Mouse (Mus musculus) CD8-positive naive resting alpha-beta T cell, adult 2 months (primary cell): Measurements from ENCODE around the gene Slc35c2.

Source experiments
- DNase-seq, 2 experiments: peaks; one replicate each; pipeline ENCODE4 v3.0.0; 2022; ENCODE audit warnings: low read depth in 2 of 2, low spot score in 2 of 2

Slc35c2 gene

DNA sequence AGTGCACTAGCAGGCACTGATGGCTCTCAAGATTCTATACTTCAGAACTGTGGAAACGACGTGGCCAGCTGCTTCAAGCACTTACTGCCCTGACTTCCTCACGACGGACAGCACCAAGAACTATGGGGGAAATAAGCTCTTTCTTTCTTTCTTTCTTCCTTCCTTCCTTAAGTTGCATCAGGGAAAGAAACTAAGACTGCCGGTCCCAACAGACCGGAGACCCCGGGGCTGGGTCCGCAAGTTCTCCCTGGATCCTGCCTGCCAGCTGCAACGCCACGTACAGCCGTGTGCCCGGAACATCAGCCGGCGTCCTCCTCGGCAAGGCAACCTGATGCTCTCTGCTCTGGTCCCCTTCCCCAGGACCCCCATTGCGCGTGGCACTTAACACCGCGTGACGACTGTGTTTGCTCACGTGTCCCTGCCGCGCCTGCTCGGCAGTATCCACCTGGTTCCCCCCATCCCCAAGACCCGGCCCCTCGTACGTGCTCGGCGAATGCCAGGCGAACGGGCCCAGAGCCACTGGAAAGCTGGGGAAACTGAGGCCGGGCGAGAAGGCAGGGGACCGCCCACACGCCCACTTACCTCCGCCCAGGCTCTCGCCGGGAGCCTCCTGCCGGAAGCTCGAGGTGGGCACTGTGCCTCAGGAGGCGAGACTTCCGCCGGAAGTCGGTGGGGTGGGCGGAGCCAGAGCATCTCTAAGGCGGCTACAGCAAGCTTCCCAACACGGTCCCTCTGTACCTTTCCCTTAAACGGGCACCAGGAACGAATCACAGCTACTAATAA is at the start of gene Slc35c2:
TSS of gene Slc35c2 (minus strand) at position 668 of the 783 bp plus-strand sequence.
- DNase-seq: peak; percentile 71 to 85

DNA sequence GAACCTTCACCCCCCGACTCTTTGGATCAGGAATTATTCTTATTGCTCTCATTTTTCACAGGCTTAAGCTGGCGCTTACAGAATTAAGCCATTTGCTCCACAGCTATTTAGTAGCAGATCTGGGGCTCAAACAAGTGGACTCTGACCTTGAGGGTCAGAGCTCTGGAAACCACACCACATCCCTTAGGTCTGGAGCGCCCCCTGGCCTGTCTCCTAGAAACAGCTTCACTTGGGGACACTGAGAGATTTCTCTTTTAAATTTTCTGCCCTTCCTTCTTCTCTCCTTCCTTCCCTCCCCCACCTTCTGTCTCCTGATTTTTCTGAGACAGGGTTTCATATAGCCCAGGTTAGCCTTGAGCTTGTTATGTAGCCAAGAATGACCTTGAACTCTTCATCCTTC is 49.5 kb upstream of the Slc35c2 start:
- DNase-seq: no peak

- no peak for DNase-seq
These were observed 45.0 kb upstream of the Slc35c2 start for GRCm38 (mm10) chr2:165332610-165333210.

GRCm38 (mm10) chr2:165329703-165330102 is 42.0 kb upstream of the Slc35c2 start:
- no peak for DNase-seq

DNA sequence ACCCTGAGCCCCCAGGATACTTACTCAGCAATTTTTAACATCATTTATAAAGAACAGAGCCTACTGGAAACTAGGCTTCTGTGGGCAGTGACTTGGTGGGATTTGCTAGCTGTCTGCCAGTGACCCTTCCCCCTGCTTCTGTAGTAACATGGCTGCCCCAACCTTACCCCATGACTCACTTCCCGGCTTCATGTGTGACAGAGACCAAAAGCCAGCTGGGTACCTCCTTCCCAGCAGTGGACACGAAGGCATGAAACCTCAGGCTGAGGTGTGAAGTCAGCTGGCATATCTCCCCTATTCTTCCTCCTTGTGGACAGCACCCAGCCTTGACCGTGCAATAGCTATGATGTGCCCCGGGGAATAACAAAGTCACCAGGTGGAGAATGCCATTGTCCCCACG is 41.1 kb upstream of the Slc35c2 start:
- no peak for DNase-seq

- no peak for DNase-seq
These were observed 39.7 kb upstream of the Slc35c2 start for GRCm38 (mm10) chr2:165327386-165327785.

DNA sequence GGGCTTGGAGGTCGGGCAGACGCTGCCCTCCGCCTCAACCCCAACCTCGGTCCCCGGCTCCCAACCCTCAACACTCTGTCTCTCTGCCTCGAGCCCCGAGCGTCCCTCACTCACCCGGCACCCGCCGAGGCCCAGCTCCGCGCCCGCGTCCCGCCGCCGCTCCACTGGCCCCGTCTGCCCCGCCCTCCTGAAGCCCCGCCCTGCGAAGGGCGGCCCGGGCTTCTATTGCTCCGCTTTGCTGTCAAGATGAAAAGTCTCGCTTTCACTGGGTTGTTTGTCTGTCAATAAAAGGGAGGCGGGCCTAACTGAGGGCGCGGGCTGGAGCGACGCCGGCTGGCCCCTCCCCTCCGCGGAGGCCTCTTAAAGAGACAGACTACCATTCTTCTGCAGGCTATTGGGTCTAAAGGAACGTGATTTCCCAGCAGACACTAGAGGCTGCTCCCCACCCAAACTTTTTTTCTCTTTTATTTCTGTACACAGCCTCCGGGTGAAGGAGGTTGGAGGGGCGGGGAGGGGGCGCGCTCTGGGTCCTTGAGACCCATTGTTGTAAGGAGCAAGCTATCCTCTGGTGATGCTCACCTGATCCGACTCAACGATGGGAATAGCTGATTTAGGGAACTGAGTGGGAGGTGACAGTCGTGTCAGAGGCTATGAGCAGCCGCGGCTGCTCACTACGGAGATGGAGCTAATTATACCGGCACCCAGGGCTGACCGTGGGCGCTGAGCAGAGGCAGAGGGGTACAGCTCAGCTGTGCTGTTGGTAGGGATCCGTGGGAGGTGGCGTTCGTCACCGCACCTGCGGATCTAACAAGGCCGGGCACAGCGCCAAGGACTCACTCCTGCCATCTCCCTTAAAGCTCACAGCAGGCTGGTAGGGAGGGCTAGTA is 38.9 kb upstream of the Slc35c2 start, which contains the start of gene Elmo2:
TSS of gene Elmo2 (minus strand) at position 176 of the 887 bp plus-strand sequence.
- DNase-seq: peak; percentile 98

DNA sequence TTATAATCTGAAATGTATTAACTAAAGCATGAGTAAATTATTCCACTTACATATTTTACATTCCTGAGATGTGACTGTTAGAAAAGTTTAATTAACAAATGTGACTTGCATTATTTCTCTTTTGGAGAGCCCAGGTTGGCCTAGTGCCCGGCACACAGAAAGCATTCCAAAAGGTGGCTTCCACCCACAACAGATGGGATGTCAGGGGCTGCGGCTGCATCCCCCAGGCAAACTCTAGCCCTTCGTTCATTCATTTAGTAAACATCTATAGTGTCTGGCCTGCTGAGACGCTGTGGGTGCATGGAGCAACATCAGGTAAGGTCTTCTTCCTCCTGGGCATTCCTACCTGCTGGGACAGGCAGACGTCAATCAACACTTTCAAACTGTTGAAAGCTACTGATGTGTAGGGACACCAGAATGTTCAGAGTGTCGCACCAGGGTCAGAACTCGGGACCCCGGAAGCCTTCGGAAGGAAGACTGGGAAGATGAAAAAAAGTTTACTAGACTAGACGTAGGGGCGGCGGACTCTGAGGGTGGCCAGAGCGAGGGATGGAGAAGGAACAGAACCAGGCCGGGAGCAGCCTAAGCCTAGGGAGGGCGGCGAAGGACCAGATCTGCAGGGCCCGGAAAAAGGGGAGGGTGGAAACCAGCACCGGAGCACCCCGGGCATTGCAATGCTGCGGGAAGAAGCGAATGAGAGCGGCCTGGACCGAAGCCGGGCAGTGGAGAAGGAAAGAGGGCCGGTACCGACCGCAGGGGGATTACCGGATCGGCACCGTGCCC is 38.0 kb upstream of the Slc35c2 start:
- no peak for DNase-seq

- no peak for DNase-seq
These were observed 36.3 kb upstream of the Slc35c2 start for GRCm38 (mm10) chr2:165323928-165324327.

DNA sequence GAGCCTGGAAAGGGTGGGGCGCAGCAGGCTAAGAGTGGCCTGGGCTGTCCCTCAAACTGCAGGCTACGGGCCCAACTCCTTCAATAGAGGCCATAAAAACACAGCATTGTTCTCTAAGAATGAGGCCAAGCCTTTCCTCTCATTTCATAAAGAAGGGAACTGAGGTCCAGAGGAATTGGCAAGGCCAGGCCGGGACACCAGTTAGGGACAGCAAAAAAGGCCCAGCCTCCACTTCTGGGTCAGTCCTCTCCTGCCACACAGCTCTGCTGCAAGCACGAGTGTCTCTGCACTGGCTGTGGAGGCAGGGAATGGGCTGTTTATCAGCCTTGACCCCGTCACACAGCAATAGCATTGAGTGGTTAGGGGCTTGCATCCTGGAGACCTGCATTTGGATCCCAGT is 35.8 kb upstream of the Slc35c2 start:
- no peak for DNase-seq

DNA sequence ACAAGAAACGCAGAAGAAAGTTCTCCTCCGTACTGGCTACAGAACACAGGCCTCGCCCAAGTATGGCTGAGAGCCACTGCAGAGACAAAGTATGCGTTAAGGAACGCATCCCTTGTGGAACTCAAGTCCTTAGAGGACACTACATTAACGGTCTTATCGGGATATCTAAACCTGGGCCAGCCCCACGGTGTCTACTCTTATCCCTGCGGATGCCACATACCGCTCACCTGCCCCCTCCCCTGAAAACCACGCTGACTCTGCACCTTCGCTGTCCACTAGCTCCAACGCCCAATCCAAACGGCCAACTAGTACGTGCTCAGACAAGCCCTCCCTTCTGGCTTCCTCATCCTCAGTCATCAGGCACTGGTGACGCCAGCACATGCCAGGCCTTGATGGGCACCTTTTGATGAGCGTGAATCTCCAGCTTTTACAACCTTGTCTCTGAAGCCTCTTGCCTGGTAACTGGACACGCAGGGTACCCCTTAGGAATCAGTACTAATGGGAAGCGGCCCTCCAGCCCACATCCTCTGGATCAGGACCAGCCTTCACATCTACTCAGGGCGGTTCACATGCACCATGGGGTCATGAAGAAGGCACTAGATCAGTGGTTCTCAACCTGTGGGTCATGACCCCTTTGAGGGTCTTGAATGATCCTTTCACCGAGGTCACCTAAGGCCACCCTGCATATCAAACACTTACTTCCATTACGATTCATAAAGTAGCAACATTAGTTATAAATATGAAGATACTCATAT is 34.5 kb upstream of the Slc35c2 start:
- no peak for DNase-seq

DNA sequence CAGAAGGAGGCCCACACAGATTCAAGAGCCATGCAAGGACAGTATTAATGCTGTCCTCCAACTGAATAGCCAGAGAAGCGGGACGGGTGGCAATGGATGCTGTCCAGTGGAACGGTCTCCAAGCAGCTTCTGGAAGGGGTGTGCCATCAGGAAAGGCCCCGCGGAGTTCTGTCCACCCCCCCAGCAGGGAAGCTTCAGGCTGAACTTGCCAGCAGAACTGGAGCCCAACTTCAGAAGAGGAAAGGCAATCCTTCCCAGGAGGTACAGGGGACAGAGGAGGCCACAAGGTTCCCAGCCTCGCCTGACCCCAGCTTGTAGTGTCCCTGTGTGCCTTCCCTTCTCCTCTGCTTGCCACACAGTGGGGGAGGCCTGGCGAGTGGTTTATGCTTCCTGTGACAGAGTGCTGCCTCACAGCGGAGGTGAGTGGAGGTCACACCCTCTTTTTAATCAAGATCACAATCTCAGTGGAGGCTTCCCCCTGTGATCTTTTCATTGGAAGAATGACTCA is 33.8 kb upstream of the Slc35c2 start:
- no peak for DNase-seq

DNA sequence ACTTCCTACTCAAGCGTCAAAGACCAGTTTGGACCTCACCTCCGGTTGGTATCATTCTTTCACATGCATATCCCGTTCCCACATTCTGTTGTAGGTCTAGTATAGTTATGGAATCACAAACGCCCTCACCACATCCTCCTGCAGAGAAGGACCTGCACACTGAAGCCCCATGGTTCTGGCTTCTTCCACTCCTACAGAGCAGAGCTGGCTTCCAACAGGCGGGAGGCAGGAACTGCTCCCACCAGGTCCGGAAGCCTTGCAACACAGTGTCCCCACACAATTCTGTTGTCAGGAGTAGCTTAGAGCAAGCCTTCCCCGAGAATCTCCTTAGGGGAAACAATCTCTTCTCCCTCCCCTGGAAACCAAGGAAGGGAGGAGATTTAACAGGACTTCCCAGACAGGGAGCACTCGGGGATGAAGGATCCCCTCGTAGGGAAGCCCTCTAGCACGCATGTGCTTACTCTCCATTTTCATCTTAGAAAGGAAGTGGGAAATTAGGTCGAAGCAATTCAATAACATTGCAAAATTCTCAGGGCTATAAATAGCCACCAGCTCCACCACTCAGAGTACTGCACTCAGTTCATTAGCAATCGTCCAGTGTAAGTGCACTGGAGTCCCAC is 33.0 kb upstream of the Slc35c2 start:
- no peak for DNase-seq

DNA sequence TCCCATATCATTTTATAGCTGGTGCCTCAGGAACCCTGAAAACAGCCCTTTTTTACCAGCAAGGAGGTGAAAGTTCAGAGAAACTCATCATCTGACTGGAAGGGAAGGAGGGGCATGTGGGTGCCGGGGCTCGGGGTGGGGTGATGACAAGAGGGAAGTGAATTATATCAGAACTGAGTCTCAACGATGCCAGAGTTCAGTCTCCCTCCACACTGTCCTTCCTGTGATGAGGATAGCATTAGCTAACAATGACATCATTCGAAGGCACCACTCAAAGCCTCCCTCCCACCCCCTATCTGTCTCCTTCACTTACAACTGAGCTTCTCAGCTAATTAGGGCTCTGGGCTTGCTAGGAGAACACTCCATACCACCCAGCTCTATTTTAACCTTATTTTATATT is 31.8 kb upstream of the Slc35c2 start:
- DNase-seq: no peak

DNA sequence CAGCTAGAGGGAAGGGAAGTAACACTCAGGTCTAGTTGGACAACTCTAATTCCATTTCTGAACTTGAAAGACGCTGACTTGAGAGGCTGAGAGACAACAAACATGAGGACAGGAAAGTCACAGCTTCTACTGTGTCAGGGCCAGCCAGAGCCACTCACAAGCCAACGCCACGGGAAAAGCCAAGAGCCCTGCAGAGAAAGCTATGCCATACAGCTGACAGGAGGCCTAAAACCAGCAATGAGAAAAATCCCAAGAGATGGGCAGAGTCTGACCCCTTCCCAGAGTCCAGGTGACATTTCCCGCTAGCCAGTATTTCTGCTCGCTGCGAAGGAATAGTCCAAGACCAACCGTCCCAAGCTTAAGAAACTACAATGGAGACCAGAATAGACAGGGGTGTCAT is 31.3 kb upstream of the Slc35c2 start:
- no peak for DNase-seq

- no peak for DNase-seq
These were observed 30.1 kb upstream of the Slc35c2 start for GRCm38 (mm10) chr2:165317621-165318263.

GRCm38 (mm10) chr2:165316837-165317473 is 29.3 kb upstream of the Slc35c2 start:
- DNase-seq: no peak

- no peak for DNase-seq
These were observed 28.5 kb upstream of the Slc35c2 start for GRCm38 (mm10) chr2:165316204-165316603.

- no peak for DNase-seq
These were observed 26.5 kb upstream of the Slc35c2 start for GRCm38 (mm10) chr2:165314197-165314596.
